Mouse (Mus musculus) small intestine, adult 2 months (tissue): ENCODE data around the gene Cry2. TPM values are rescaled to one million over a fixed set of nuclear protein-coding genes. Genes with fewer than 3 reads are reported as not detected.

ENCODE experiments used
- H3K27ac ChIP-seq: fragments of 200-500 bp; 2 replicates; pipeline ENCODE4 v1.5.1; 2012; ENCODE audit warnings: low read depth, low read length, control low read depth, inconsistent platforms; ENCODE audit not compliant: insufficient read depth
- H3K27me3 ChIP-seq: fragments of 200-500 bp; 2 replicates; pipeline ENCODE4 v1.6.1; 2012; ENCODE audit warnings: mild to moderate bottlenecking, moderate library complexity, low read length, inconsistent platforms; ENCODE audit not compliant: control insufficient read depth, insufficient read depth
- H3K36me3 ChIP-seq: fragments of 200-500 bp; 2 replicates; pipeline ENCODE4 v1.6.1; 2012; ENCODE audit warnings: mild to moderate bottlenecking, low read length, control low read depth, inconsistent platforms; ENCODE audit not compliant: control insufficient read depth, insufficient read depth
- H3K4me1 ChIP-seq: fragments of 200-500 bp; 2 replicates; pipeline ENCODE4 v1.6.1; 2012; ENCODE audit warnings: low read length, inconsistent platforms, mixed read lengths; ENCODE audit not compliant: control insufficient read depth, insufficient read depth, insufficient read length
- H3K4me3 ChIP-seq: fragments of 200-500 bp; 2 replicates; pipeline ENCODE4 v1.5.1; 2012; ENCODE audit warnings: low read depth, mild to moderate bottlenecking, control low read depth, inconsistent platforms, low read length, moderate library complexity
- CTCF ChIP-seq: fragments of 200-500 bp; IDR thresholded peaks from 2 replicates; pipeline ENCODE4 v1.5.1; 2012; ENCODE audit warnings: low read depth, mild to moderate bottlenecking, control low read depth, inconsistent platforms, low read length, moderate library complexity, mixed read lengths; ENCODE audit not compliant: insufficient replicate concordance, insufficient read length; ENCODE audit errors: extremely low read depth
- POLR2A ChIP-seq: fragments of 200-500 bp; IDR thresholded peaks from 2 replicates; pipeline ENCODE4 v1.6.1; 2012; ENCODE audit warnings: low read depth, mild to moderate bottlenecking, control low read depth, inconsistent platforms, low read length, moderate library complexity
- WGBS: fragments of 180-500 bp; shearing (Covaris S2); methylation state at CpG from one replicate; pipeline ENCODE4 v1.1.7; 2018; 5-methylcytosine and 5-hydroxymethylcytosine counted together
- polyA plus RNA-seq: library from polyadenylated mRNA; depleted of rRNA; stranded (reverse); fragments of >200 nt; gene quantifications from 2 replicates; pipeline ENCODE4 v1.2.3, GENCODE M21; 2012

The Cry2 gene
- polyA plus RNA-seq, 1 experiment: 13.1 TPM

DNA sequence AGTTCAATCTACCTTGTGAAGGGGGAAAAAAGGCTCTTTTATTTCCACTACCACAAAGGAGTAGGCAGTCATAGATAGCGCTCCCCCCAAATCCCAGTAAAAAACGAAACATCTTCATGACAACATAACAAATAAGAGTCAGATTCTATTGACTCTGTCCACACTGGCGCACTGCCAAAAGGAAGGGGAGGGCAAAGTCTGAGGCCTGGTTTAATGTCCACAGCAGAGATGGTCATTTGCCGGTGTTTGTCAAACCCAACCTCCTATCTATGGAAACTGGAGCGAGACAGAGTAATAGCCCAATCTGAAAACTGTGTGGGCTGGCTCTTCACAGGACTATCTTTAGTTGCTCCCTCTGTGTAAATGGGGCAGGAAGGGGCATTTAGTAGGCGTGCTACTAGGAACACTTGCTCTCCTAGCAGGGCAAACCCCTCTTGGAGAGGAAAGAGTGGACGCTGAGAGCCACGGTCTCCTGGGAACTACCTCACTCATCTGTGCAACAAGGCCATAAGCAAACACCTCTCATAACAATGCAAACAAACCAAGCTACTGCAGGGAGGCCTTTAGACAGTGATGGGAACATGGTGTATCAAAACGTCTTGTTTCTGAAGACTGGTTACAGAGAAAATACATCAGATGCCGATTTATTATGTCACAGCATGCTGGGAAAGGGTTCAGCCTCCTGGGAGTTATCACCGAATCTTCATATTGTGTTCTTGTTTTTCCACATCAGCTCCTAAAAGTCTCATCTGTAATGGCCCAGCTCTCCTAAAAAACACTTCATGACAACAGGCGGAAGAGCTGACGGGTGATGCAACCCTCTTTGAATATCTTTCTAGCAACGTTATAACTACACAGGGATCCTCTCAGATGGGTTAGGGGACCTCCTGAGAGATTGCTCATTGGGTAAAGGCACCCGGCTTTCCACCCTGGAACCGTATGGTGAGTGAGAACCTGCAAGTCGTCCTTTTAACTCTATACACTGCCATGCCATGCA is 1.2 kb downstream of the Cry2 start:
- 23% methylated on average over 17 of the region's 17 CpGs for WGBS
- TF ChIP-seq POLR2A (no peak), CTCF (no peak)
- Histone ChIP-seq H3K36me3 (no peaks in the 10 kb centered on the region), H3K4me1 (peaks cover 25% of the 10 kb centered on the region), H3K4me3 (peak overlapping the region; percentile 68), H3K27me3 (no peaks in the 10 kb centered on the region), H3K27ac (peak overlapping the region; percentile 73)

GRCm38 (mm10) chr2:92431611-92432179 is 2.1 kb downstream of the Cry2 start:
- WGBS: 49% methylated on average over 11 of the region's 11 CpGs
- Histone ChIP-seq H3K27me3 (no peaks in the 10 kb centered on the region), H3K4me1 (peaks cover 26% of the 10 kb centered on the region), H3K4me3 (peak overlapping the region; percentile 32), H3K36me3 (no peaks in the 10 kb centered on the region), H3K27ac (peak overlapping the region; percentile 73)
- TF ChIP-seq POLR2A: no peak
- TF ChIP-seq CTCF: no peak

DNA sequence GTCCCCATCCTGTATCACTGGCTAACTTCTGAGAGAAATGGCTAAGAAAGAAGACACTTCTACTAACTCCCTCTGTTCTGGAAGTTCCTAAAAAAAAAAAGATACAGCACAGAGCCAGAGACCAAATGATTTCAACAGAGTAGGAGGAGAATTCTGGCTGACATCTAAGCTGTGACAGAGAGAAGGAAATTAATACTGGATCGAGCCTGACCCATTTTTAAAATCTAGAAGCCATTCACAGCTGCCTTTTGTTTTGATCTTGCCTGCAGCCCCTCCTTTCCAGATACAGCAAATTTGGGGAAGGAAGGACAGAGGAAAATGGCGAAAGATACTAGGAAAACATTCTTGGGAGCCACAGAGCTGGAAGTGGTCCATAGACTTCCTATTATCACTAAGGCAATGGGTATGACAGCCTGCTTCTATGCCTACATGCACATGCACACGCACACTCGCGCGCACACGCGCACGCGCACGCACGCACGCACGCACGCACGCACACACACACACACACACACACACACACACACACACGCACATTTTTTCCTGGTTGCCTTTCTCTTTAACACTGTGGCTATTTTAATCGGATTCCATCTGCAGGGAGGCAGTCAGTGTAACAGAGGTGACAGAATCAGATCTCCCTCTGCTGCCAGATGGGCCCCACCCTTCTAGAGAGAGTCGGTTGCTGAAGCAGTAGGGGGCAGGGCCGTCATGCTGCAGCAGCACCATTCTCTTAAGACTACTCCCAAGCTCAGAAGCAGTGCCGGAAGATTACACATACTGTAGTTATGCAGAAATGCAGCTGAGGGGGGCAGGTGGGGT is 2.9 kb downstream of the Cry2 start:
- Histone ChIP-seq H3K4me1 (peaks cover 26% of the 10 kb centered on the region), H3K27ac (peak overlapping the region; percentile 28; the same call in 1 of the 2 replicates), H3K36me3 (peaks cover 3% of the 10 kb centered on the region; the same call in 1 of the 2 replicates), H3K4me3 (peak overlapping the region; percentile 32), H3K27me3 (no peaks in the 10 kb centered on the region)
- TF ChIP-seq CTCF: no peak
- TF ChIP-seq POLR2A: no peak
- WGBS: 62% methylated on average over 21 of the region's 21 CpGs

DNA sequence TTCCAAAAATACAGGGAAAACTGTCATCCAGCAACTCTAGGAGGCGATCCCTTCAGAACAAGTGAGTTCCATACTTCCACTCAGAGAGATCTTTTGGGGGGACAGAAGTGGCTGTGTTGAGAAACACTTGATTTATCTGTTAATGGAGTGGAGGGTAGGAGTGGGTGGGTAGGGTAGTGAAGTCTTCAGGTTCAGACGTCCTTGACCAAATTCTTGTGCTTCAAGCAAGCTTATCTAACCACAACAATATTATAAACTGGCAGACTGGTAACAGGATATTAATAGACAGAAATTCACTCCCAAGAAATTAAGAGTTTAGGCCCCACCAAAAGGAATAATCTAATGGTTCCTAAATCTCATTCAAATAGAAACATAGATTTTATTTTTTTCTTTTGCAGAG is 3.8 kb downstream of the Cry2 start:
- peaks cover 25% of the 10 kb centered on the region for H3K4me1 ChIP-seq
- no peak for TF ChIP-seq CTCF
- no peak for TF ChIP-seq POLR2A
- 83% methylated on average over 2 of the region's 2 CpGs for WGBS
- peaks cover 5% of the 10 kb centered on the region; the same call in 1 of the 2 replicates for H3K36me3 ChIP-seq
- H3K27me3 ChIP-seq: no peaks in the 10 kb centered on the region
- no peak overlapping the region for H3K27ac ChIP-seq
- H3K4me3 ChIP-seq: no peak overlapping the region

DNA sequence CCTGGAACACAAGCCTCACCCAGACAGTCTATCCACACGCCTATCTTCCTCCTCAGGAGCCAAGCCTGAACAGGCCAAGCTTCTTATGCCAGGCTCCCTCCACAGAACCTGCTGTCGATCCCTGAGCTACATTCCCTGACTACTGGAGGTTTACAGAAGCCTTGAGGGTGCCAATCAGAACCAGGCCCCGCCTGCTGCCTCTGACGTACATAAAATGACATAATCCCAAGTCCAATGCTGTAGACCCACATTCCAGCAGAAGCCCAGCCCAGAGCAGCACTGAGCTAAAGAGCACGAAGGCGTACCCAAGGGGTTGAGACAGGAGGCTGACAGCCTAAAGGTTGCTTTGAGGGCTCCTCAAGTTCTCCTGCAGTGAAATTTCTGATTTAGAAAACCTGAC is 6.0 kb downstream of the Cry2 start:
- no peak overlapping the region for H3K4me3 ChIP-seq
- no peak for TF ChIP-seq CTCF
- TF ChIP-seq POLR2A: no peak
- H3K36me3 ChIP-seq: peaks cover 6% of the 10 kb centered on the region
- WGBS: 20% methylated on average over 6 of the region's 6 CpGs
- H3K27ac ChIP-seq: peak overlapping the region; percentile 44
- H3K4me1 ChIP-seq: peaks cover 33% of the 10 kb centered on the region
- H3K27me3 ChIP-seq: no peaks in the 10 kb centered on the region

- H3K36me3 ChIP-seq: peaks cover 19% of the 10 kb centered on the region
- H3K27me3 ChIP-seq: no peaks in the 10 kb centered on the region
- H3K27ac ChIP-seq: peak overlapping the region; percentile 16
- no peak overlapping the region for H3K4me3 ChIP-seq
- WGBS: 74% methylated on average over 3 of the region's 3 CpGs
- peaks cover 20% of the 10 kb centered on the region for H3K4me1 ChIP-seq
- TF ChIP-seq CTCF (no peak), POLR2A (no peak)
Measured at GRCm38 (mm10) chr2:92426426-92426825, 7.4 kb downstream of the Cry2 start.

DNA sequence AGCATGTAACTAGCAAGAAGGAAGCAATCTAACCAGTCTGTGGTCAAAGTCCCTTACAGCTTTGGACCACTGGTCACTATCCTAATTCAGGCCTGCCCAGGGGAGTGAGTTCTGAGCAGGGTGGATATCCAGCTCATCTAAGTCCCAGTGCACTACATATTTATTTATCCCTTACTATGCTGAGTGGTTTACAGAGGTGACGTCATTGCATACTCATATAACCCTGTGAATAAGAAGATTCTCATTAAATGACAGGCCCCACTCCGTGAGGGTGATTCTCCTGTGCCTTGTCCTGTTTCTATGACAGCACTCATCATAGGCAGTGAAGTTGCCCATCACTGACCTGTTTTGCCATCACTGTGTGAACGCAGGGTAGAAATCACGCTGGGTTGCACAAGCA is 8.5 kb downstream of the Cry2 start:
- H3K27me3 ChIP-seq: no peaks in the 10 kb centered on the region
- TF ChIP-seq CTCF (no peak), POLR2A (no peak)
- H3K4me3 ChIP-seq: no peak overlapping the region
- peak overlapping the region; percentile 34 for H3K27ac ChIP-seq
- H3K36me3 ChIP-seq: peaks cover 30% of the 10 kb centered on the region
- H3K4me1 ChIP-seq: peaks cover 13% of the 10 kb centered on the region
- WGBS: 85% methylated on average over 4 of the region's 4 CpGs
